Mouse (Mus musculus): ENCODE measurements around the gene Cttnbp2nl. TPM values are rescaled to one million over a fixed set of nuclear protein-coding genes. Genes with fewer than 3 reads are reported as not detected.
A peak's percentile ranks its signal among the peaks of the same experiment; 100 is the strongest.

Cttnbp2nl gene
- polyA plus RNA-seq, 1 experiment from 2014 or later = 44.3 TPM

GRCm38 (mm10) chr3:105043746-105044145 lies 9.2 kb downstream of the Cttnbp2nl start:
- H3K4me1 ChIP-seq (ENCODE audit: control insufficient read depth, insufficient read depth, low read length) = no peaks in the 10 kb centered on the region
- no peak overlapping the region for H3K27ac ChIP-seq (replicated peaks; ENCODE audit: low read depth, low read length)
- WGBS = 84% methylated on average over 5 of the region's 5 CpGs
- no peak overlapping the region for H3K4me2 ChIP-seq (ENCODE audit: low read depth, low read length)
- H3K9ac ChIP-seq (replicated peaks; ENCODE audit: low read length) = no peak overlapping the region
- H3K36me3 ChIP-seq (replicated peaks; ENCODE audit: control insufficient read depth, insufficient read depth, low read depth, low read length) = no peaks in the 10 kb centered on the region
- DNase-seq (ENCODE audit: low spot score) (no peak), ATAC-seq (replicated peaks; ENCODE audit: insufficient number of reproducible peaks, low FRiP score, low TSS enrichment, low read depth) (no peak)
- no peaks in the 10 kb centered on the region for H3K9me3 ChIP-seq (replicated peaks; ENCODE audit: control insufficient read depth, low read length)
- H3K4me3 ChIP-seq (ENCODE audit: low read depth, low read length) = no peak overlapping the region
- no peaks in the 10 kb centered on the region for H3K27me3 ChIP-seq (ENCODE audit: control insufficient read depth, insufficient read depth, low read length)

DNA sequence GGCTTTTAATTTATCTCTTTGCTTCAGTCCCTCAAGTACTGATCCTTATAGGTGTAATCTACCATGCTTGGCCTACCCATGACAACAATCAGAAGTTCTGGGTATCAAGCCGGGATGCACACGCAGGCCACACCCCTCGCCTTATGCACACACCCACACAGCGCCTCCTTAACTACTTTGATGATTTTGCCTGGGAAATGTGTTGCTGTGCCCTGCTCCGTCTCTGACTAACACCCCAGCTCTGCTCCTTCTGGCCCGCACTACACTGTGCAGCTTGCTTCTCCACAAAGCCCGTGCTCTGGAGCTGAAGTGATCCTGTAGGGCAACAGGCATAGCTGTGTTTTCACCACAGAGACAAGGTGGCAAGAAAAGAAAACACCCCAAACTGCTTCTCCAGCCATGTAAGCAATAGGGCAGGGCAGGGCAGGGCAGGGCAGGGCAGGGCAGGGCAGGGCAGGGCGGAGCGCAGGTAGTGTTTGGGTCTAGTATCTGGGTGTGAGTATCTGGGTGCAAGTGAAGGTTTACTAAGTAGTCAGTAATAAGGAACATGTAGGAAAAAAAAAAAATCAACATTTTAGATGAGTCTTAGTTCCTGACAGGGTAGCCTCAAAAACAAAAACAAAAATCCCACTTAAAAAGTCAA lies 11.8 kb downstream of the Cttnbp2nl start:
- 96% methylated on average over 9 of the region's 9 CpGs for WGBS
- no peak; the same call in 1 of the 2 replicates for ATAC-seq (replicated peaks; ENCODE audit: insufficient number of reproducible peaks, low FRiP score, low TSS enrichment, low read depth)

GRCm38 (mm10) chr3:105040002-105040401 lies 12.9 kb downstream of the Cttnbp2nl start:
- H3K36me3 ChIP-seq (replicated peaks; ENCODE audit: control insufficient read depth, insufficient read depth, low read depth, low read length) = peaks cover 2% of the 10 kb centered on the region

More for the DNA sequence above, 11.8 kb downstream of the Cttnbp2nl start:
- Histone ChIP-seq H3K27ac (replicated peaks; ENCODE audit: low read depth, low read length) (no peak overlapping the region), H3K4me1 (ENCODE audit: control insufficient read depth, insufficient read depth, low read length) (no peaks in the 10 kb centered on the region), H3K4me3 (ENCODE audit: low read depth, low read length) (no peak overlapping the region), H3K9ac (replicated peaks; ENCODE audit: low read length) (no peak overlapping the region), H3K4me2 (ENCODE audit: low read depth, low read length) (no peak overlapping the region), H3K9me3 (replicated peaks; ENCODE audit: control insufficient read depth, low read length) (no peaks in the 10 kb centered on the region), H3K27me3 (ENCODE audit: control insufficient read depth, insufficient read depth, low read length) (no peaks in the 10 kb centered on the region), H3K36me3 (replicated peaks; ENCODE audit: control insufficient read depth, insufficient read depth, low read depth, low read length) (peaks cover 2% of the 10 kb centered on the region)
- no peak for DNase-seq (ENCODE audit: low spot score)

GRCm38 (mm10) chr3:105037240-105037770 lies 15.6 kb downstream of the Cttnbp2nl start:
- H3K4me2 ChIP-seq (ENCODE audit: low read depth, low read length) = no peak overlapping the region
- H3K9ac ChIP-seq (replicated peaks; ENCODE audit: low read length) = no peak overlapping the region
- no peak overlapping the region for H3K27ac ChIP-seq (replicated peaks; ENCODE audit: low read depth, low read length)
- 91% methylated on average over 6 of the region's 6 CpGs for WGBS
- H3K27me3 ChIP-seq (ENCODE audit: control insufficient read depth, insufficient read depth, low read length) = no peaks in the 10 kb centered on the region
- H3K4me1 ChIP-seq (ENCODE audit: control insufficient read depth, insufficient read depth, low read length) = no peaks in the 10 kb centered on the region
- no peak for ATAC-seq (replicated peaks; ENCODE audit: insufficient number of reproducible peaks, low FRiP score, low TSS enrichment, low read depth)
- peaks cover 11% of the 10 kb centered on the region for H3K36me3 ChIP-seq (replicated peaks; ENCODE audit: control insufficient read depth, insufficient read depth, low read depth, low read length)
- DNase-seq (ENCODE audit: low spot score) = no peak
- H3K9me3 ChIP-seq (replicated peaks; ENCODE audit: control insufficient read depth, low read length) = no peaks in the 10 kb centered on the region
- H3K4me3 ChIP-seq (ENCODE audit: low read depth, low read length) = no peak overlapping the region

More at GRCm38 (mm10) chr3:105040002-105040401, 12.9 kb downstream of the Cttnbp2nl start:
- H3K27ac ChIP-seq (replicated peaks; ENCODE audit: low read depth, low read length) = no peak overlapping the region
- no peak overlapping the region for H3K9ac ChIP-seq (replicated peaks; ENCODE audit: low read length)
- ATAC-seq (replicated peaks; ENCODE audit: insufficient number of reproducible peaks, low FRiP score, low TSS enrichment, low read depth) (no peak), DNase-seq (ENCODE audit: low spot score) (peak; percentile 8)
- 55% methylated on average over 8 of the region's 8 CpGs for WGBS
- no peaks in the 10 kb centered on the region for H3K27me3 ChIP-seq (ENCODE audit: control insufficient read depth, insufficient read depth, low read length)
- no peak overlapping the region for H3K4me2 ChIP-seq (ENCODE audit: low read depth, low read length)
- H3K4me1 ChIP-seq (ENCODE audit: control insufficient read depth, insufficient read depth, low read length) = no peaks in the 10 kb centered on the region
- no peaks in the 10 kb centered on the region for H3K9me3 ChIP-seq (replicated peaks; ENCODE audit: control insufficient read depth, low read length)
- no peak overlapping the region for H3K4me3 ChIP-seq (ENCODE audit: low read depth, low read length)

DNA sequence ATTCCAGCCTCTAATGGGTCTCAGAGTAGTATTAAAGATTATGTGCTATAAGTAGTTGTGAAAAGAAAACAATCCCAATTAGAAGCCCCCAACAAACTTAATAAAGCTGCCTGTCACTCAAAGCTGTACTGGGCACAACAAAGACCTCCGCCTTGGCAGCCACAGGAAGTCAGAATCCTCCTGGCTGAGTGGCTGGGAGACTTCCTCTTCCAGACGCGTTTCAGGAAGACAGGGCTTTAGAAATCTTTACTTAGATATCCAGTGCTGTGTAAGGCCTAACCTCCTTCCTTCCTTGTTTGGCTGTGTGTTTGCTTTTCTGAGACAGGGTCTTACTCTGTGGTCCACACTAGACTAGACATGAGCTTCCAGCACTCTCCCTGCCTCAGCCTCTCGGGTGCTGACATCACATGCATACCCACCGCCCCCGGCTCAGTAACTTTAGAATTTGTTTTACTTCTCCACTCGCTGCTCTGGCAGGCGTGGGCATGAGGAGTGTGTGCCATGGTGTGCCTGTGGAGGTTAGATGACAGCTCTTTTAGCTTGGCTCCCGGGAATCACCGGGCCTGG lies 16.6 kb downstream of the Cttnbp2nl start:
- H3K4me3 ChIP-seq (ENCODE audit: low read depth, low read length) = no peak overlapping the region
- H3K4me2 ChIP-seq (ENCODE audit: low read depth, low read length) = no peak overlapping the region
- H3K36me3 ChIP-seq (replicated peaks; ENCODE audit: control insufficient read depth, insufficient read depth, low read depth, low read length) = peaks cover 15% of the 10 kb centered on the region
- H3K27ac ChIP-seq (replicated peaks; ENCODE audit: low read depth, low read length) = no peak overlapping the region
- H3K9ac ChIP-seq (replicated peaks; ENCODE audit: low read length) = no peak overlapping the region
- no peaks in the 10 kb centered on the region for H3K4me1 ChIP-seq (ENCODE audit: control insufficient read depth, insufficient read depth, low read length)
- H3K27me3 ChIP-seq (ENCODE audit: control insufficient read depth, insufficient read depth, low read length) = no peaks in the 10 kb centered on the region
- no peaks in the 10 kb centered on the region for H3K9me3 ChIP-seq (replicated peaks; ENCODE audit: control insufficient read depth, low read length)
- 75% methylated on average over 10 of the region's 10 CpGs for WGBS
- ATAC-seq (replicated peaks; ENCODE audit: insufficient number of reproducible peaks, low FRiP score, low TSS enrichment, low read depth) = no peak
- DNase-seq (ENCODE audit: low spot score) = no peak

- no peak overlapping the region for H3K4me3 ChIP-seq (ENCODE audit: low read depth, low read length)
- no peak for ATAC-seq (replicated peaks; ENCODE audit: insufficient number of reproducible peaks, low FRiP score, low TSS enrichment, low read depth)
- DNase-seq (ENCODE audit: low spot score) = no peak
- H3K9ac ChIP-seq (replicated peaks; ENCODE audit: low read length) = no peak overlapping the region
- H3K9me3 ChIP-seq (replicated peaks; ENCODE audit: control insufficient read depth, low read length) = no peaks in the 10 kb centered on the region
- peaks cover 7% of the 10 kb centered on the region for H3K36me3 ChIP-seq (replicated peaks; ENCODE audit: control insufficient read depth, insufficient read depth, low read depth, low read length)
- no peaks in the 10 kb centered on the region for H3K4me1 ChIP-seq (ENCODE audit: control insufficient read depth, insufficient read depth, low read length)
- no peak overlapping the region for H3K4me2 ChIP-seq (ENCODE audit: low read depth, low read length)
- H3K27me3 ChIP-seq (ENCODE audit: control insufficient read depth, insufficient read depth, low read length) = no peaks in the 10 kb centered on the region
- 89% methylated on average over 10 of the region's 10 CpGs for WGBS
- no peak overlapping the region for H3K27ac ChIP-seq (replicated peaks; ENCODE audit: low read depth, low read length)
Measured at GRCm38 (mm10) chr3:105023371-105024005, 29.5 kb downstream of the Cttnbp2nl start.

GRCm38 (mm10) chr3:105019826-105020692 lies 32.9 kb downstream of the Cttnbp2nl start:
- Histone ChIP-seq H3K9me3 (replicated peaks; ENCODE audit: control insufficient read depth, low read length) (no peaks in the 10 kb centered on the region), H3K4me1 (ENCODE audit: control insufficient read depth, insufficient read depth, low read length) (no peaks in the 10 kb centered on the region), H3K27ac (replicated peaks; ENCODE audit: low read depth, low read length) (no peak overlapping the region), H3K36me3 (replicated peaks; ENCODE audit: control insufficient read depth, insufficient read depth, low read depth, low read length) (no peaks in the 10 kb centered on the region), H3K9ac (replicated peaks; ENCODE audit: low read length) (no peak overlapping the region), H3K27me3 (ENCODE audit: control insufficient read depth, insufficient read depth, low read length) (no peaks in the 10 kb centered on the region), H3K4me2 (ENCODE audit: low read depth, low read length) (no peak overlapping the region), H3K4me3 (ENCODE audit: low read depth, low read length) (no peak overlapping the region)
- whole genome bisulfite sequencing = 44% methylated on average over 12 of the region's 12 CpGs
- no peak for ATAC-seq (replicated peaks; ENCODE audit: insufficient number of reproducible peaks, low FRiP score, low TSS enrichment, low read depth)
- DNase-seq (ENCODE audit: low spot score) = no peak
